Mouse (Mus musculus): Measurements from ENCODE around the gene Tk2.

DNA sequence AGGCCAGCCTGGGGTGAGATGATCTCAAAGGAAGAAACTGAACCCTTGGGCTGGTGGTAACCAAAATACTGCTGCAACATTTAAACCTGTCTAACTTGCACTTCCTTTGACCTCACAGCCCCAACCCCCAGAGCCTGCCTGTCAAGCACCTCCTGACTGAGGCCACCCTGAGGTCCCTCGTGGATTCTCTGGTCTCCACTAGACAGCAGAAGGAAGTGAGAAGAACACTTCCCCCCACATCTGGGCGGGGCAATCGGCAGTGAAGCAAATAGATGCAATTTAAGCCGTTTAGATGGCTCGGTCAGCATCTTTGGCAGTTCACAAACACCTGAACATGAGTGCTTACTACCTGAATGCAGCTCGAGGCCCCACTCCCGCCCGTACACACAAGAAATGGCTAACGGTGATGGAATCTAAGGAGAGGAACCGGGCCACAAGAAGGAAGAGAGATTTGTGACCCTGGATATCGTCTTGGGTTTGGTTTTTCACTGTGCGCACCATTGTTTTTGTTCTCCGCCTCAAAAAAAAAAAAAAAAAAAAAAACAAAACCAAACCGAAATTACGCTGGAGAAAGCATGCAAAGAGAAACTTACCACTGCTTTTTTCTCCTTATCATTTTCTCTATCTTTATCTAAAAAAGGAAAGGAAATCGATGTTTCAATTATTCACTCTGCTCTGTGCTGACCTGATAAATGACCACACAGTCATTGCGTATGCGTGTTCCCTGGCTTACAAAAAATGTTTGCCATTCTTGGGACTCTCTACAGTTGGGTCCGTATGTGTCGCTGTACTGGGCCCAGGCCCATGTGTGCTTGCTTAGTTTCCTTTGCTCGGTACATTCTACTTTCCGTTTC lies 1.1 kb downstream of the Tk2 start:
- no peak for TF ChIP-seq EP300 (IDR thresholded peaks at IDR 0.05; ENCODE audit: insufficient read depth, low read depth, low read length)
- no peak for TF ChIP-seq POLR2A (IDR thresholded peaks at IDR 0.05; ENCODE audit: insufficient read depth, low read depth, low read length)

Measured in heart, adult 2 months (tissue).